Mouse (Mus musculus) brain, embryonic 14.5 days (tissue): ENCODE results near the gene Sox1. TPM values are rescaled to one million over a fixed set of nuclear protein-coding genes. Genes with fewer than 3 reads are reported as not detected.
A peak's percentile ranks its signal among the peaks of the same experiment; 100 is the strongest.

Experiments
- DNase-seq: peaks from one replicate; pipeline ENCODE4 v3.0.0-alpha.2; 2011; ENCODE audit warnings: low read depth
- CTCF ChIP-seq: fragments of 200-500 bp; IDR thresholded peaks from 2 replicates; pipeline ENCODE4 v1.5.1; 2012; ENCODE audit warnings: inconsistent platforms, mild to moderate bottlenecking, moderate library complexity, borderline replicate concordance; ENCODE audit not compliant: insufficient read depth, insufficient read length; ENCODE audit errors: extremely low read depth
- POLR2A ChIP-seq: fragments of 200-500 bp; IDR thresholded peaks from 2 replicates; pipeline ENCODE4 v1.6.1; 2012; ENCODE audit warnings: mild to moderate bottlenecking, inconsistent platforms, borderline replicate concordance; ENCODE audit not compliant: poor library complexity, insufficient read depth, insufficient read length, severe bottlenecking; ENCODE audit errors: extremely low read depth
- polyA plus RNA-seq: library from polyadenylated mRNA; depleted of rRNA; stranded (reverse); fragments of >200 nt; gene quantifications from 2 replicates; pipeline ENCODE4 v1.2.3, GENCODE M21; 2012

Sox1 gene
- polyA plus RNA-seq, 1 experiment, result 23.5 TPM

DNA sequence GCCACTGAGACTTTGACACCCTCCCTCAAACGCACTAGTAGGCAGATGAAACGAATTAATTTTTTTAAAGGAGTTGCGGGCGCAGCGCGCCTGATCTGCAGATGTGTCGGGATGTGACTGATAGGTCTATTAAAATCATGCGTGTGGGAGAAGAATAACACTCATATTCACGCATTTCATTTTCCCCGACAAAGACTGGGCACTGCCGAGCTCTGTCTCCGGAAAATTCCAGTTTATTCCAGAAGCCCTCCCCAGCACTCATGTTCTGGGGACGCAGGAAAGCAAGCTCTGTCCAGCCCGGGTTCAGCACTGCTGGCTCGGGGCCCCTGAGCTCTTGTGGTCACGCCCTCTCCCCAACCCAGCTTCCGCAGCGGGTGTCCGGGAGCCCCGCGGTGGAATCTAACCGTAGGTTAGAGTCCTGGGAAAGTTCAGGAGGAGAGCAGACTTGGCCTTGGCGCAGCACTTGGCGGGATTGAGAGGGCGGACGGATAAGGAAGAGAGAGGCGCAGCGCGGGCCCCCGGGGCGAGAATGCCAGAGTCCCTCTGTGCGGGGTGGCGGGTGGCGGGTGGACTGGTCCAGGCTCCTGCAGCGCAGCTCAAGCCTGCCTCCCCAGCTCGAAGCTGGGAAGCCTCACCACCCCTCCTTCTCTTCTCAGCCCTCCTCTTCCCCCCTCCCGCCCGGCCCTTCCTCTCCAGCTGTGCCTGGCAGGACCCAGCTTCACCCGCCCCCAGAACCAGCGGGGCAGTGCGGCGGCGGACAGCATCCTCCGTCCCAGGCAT is 5.7 kb downstream of the Sox1 start:
- peak; percentile 87 for DNase-seq
- TF ChIP-seq POLR2A, result 0 out of 2 replicates have a peak, but pooled peaks have one; percentile 10
- TF ChIP-seq CTCF, result no peak

DNA sequence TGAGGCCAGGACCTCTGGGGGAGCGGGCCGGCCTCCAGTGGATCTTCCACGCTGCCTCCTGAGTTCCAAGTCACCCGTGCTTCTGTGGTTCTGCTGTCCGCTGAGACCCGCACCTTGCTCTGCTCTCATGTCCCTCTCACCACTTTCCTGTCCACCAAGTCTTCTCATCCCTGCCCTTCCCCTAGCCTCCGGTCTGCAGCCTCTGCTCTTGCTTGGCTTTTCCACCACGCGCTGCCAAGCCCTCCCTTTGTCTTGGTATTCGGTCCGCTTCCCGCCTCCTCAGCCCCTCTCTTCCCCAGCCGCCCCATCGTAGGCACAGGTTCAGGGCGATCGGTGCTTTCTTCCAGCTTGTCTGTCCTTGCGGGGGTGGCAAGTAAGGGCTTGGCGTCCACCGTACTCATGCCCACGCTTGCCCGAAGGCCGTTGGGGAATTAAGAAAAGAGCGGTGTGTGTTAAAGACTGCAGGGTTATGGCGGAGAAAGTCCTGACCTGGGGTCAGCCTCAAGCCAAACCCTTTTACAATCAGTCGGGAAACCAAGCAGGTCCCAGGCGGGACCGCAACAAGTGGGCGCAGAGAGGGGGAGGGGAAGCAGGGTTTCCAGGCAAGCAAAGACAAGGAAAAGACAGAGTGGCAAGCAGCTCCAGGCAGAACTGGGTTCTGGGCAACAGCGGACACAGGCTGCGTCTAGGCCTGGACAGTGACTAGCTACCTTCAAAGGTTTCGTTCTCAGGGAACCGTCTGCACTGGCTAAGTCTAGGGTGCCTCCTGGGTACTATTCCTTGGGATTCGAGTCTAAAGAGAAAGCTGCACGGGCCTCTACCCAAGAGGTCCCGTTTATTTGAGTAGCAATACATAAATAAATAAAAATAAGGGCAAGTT is 6.5 kb downstream of the Sox1 start:
- TF ChIP-seq CTCF, result no peak
- no peak for TF ChIP-seq POLR2A
- DNase-seq, result peak; percentile 78

DNA sequence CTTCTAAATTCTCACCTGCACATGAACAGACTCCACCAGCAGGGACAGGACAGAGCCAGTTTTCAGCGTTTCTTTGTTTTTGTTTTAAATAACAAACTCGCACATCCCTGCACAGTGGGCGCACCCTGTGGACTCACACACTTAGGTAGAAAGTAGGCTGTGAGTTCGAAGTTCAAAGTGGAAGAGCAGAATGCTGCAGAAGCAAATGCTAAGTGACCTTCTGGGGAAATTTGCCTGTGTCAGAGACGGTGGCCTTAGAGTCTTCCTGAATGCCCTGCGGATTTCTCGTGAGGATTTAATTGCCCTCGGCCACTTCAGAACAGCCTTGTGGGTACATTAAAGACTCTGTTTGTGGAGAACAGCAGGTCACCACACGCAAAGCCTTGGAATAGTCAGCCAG is 7.6 kb downstream of the Sox1 start:
- no peak; the same call in 1 of the 2 replicates for TF ChIP-seq CTCF
- TF ChIP-seq POLR2A, result no peak
- DNase-seq, result peak; percentile 77

DNA sequence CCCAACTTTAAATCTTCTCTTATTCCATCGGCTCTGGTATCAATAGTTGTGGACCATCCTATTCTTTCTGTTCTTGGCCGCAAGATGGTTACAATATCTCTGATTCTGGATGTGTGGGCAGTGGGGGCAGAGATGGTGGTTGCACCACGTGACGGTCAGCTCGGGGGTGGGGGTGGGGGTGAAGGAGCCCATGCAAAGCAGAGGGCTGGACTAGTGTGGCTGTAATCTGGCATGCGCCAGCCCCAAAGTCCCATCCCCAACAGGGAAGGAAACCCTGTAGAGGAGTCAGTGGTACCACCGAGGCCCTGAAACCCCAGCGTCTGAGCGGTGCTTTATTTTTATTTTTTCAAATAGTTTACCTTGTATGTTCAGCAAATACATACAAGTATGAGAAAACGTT is 12.9 kb downstream of the Sox1 start:
- no peak for DNase-seq
- no peak for TF ChIP-seq POLR2A
- TF ChIP-seq CTCF, result no peak

DNA sequence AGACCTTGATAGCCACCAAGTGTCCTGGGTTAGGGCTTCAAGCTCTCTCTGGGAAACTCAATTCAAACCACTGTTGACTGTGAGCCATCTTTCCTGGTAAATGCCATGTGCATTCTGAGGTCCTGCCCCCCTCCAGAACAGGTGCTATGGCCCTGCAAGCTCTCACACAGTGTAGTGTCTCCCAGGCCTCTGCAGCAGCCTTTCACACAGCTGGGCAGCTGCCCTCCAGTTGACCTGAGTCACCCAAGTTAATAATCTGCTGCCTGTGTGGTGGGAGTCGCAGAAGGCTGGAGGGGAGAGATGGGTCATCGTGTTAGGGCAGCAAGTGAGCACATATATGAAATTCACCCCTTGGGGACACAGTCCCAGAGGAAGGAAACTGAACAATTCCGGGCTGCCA is 14.9 kb downstream of the Sox1 start:
- TF ChIP-seq POLR2A, result no peak
- TF ChIP-seq CTCF, result no peak
- DNase-seq, result no peak

DNA sequence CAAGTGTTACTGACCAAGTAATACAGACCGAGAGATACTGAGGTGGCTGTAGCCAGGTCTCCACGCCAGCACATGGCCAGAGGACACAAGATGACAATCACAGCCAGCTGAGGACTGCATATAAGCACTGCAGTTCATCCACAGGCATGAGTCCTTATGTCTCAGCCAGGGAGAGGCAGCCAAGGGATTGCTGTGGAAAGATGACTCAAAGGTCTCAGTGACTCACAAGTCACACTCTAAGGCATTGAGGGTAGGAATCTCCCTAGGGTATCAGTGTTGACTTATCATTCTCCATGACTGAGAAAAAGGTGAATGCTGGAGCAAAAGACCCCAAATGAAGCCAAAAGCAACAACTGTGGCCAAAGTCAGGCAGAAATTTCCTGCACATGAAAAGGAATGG is 22.0 kb downstream of the Sox1 start:
- TF ChIP-seq CTCF, result no peak
- no peak for TF ChIP-seq POLR2A

DNA sequence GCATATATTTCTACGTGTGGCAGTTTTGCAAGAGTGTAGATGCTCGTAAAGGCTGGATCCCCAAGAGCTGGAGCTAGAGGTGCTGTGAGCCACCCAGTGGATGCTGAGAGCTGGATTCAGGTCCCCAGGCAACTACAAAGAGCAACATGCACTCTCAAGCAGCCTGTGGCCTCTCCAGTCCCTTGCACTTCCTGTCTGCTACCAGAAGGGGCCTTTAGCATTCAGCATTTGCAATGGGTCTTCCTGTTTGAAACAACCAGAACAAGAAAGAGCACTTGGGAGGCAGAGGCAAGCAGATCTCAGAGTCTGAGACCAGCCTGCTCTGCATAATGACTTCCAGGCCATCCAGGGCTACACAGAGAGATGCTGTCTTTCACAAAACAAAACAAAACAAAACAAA is 25.4 kb downstream of the Sox1 start:
- 0 out of 2 replicates have a peak, but pooled peaks have one; percentile 0 for TF ChIP-seq CTCF
- no peak for TF ChIP-seq POLR2A
- DNase-seq, result no peak

More for the DNA sequence above, 22.0 kb downstream of the Sox1 start:
- no peak for DNase-seq

DNA sequence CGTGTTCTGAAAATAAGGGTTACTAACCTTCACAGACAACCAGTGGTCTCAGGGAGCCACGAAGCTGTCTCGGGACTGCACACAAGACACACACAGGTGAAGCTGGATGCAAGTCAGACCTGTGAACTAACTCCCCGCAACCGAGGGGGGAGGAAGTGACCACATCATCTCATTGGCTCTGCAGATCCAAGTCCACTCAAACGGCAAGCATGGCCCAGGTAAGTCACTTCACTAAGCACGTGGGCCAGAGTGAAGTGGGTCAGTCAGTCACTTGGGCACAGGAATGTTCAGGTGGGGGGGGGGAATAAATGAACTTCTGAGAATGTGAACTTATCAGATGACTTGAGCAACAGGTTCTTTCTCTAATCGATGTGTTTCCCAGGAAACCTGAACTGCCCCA is 30.8 kb downstream of the Sox1 start:
- no peak for DNase-seq
- TF ChIP-seq CTCF, result no peak
- no peak for TF ChIP-seq POLR2A

DNA sequence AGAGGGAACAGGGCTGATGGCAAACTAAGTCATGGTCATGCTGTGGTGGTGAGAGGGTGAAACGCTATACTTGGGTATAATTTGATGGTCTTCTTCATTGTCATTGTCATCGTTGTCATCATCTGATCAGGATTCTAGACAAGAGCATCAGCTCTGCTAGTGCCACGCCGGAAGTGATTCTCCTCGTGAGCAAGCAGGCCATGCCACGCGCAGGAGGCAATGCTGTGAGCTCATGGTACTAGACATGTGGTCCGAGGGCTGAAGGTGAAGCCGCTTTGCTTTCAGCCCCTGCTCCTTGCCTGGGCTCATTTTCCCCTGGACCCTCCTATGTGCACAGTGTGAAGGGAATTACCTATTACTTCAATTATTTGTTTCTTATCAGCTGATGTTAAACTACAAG is 32.3 kb downstream of the Sox1 start:
- DNase-seq, result no peak
- no peak for TF ChIP-seq POLR2A

DNA sequence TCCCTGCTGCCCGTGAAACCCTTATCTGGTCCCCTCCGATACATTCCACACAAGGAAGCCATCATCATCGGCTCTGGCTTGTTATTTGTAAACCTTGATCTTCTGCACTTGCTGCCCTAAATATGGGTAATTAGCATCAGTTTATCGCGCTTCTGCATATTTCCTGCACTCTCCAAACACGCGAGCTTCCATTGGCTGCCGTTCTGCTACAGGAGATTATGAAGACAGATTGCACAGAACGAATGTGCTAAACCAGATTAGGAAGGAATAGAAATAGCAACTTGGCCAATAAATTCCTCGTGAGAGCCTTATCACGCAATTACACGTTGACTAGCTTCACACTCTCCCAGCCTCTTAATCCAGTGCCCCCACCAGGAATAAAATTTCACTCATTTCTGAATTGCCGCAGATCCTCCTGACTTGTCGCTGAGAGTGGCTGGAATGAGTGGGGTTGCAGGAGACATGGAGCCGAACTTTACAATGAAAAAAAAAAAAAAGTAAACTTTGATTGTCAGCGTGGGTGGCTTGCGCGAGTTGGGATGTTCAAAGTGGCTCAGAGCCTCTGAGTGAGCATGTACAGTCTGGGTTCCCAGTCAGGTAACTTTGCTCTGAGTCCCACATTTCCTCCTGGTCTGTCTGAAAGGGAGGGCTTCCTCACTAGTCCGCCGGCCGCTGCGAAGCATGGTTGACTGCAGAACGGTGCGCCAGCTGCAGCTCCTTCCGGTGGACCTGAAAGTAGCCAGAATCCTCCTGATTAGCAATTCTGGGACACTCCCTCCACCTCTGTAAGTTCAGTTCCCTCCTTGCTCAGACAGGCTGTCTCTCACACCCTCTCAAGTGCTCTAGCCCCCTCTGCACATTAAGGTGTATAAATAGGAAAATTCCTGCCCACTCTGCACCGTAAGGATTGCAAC is 33.0 kb downstream of the Sox1 start:
- DNase-seq, result peak; percentile 78
- TF ChIP-seq CTCF, result no peak

DNA sequence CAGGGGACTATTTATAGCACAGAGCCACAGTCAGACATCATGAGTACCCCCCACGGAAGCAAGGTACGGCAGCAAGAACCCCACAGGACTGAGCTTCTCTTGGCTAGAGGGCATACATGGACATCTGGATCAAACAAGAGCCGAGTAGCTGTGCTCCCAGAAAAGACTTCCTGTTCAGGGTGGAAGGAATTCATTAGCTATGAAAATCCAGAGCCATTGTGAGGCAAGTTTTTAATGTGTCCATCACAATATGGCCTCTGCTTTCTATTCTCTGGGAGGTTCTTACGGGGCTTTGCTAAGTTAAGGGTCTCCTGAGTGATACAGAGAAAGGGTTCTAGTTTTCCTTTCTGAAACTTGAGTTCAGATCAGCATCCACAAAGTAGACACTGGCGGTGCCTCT is 33.8 kb downstream of the Sox1 start:
- DNase-seq, result no peak
- no peak for TF ChIP-seq POLR2A
- TF ChIP-seq CTCF, result no peak
